Mouse (Mus musculus): ENCODE data around the gene Map4. TPM values are rescaled to one million over a fixed set of nuclear protein-coding genes. Genes with fewer than 3 reads are reported as not detected.
"Not testable (repeated sequence)": the region's sequence is repeated elsewhere in the genome, so short reads cannot be mapped to it uniquely, and the experiment has no call there.

Map4 gene
- total RNA-seq, 4 experiments from 2014 or later, result 75.9 to 139 (median 108) TPM

DNA sequence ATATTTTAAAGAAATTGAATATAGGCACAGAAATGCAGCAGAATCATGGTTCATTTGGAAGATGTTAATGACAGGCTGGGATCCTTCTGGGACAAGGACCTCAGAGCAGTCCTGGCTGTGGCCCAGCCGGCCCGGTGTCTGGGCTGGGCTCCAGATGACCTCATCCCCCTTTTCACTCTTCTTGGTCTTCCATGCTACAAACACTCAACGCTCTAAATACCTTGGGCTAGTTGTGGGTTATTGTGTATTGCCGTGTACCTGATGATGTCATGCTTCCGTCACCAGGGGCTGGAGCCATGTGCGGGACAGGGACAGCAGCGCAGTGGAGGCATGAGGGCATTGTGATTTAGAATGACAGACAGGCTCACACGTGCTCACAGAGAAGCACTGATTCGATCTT is 139.1 kb downstream of the Map4 start:
- DNase-seq, result peak; percentile 78

DNA sequence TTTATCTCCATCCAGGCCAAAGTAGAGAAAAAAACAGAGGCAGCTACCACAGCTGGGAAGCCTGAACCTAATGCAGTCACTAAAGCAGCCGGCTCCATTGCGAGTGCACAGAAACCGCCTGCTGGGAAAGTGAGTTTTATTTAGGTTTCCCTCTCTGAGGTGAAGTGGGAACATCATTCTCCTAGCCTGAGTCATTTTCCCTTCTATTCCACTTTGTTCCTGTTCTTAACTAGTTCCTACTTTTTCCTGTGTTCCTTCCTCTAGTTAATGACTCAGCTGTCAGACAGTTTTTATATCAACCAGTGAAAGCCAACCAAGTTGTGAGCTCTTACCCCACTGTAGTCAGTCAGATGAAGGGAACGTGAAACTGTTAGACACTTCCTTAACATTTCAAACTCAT is 139.8 kb downstream of the Map4 start:
- DNase-seq, result no peak

DNA sequence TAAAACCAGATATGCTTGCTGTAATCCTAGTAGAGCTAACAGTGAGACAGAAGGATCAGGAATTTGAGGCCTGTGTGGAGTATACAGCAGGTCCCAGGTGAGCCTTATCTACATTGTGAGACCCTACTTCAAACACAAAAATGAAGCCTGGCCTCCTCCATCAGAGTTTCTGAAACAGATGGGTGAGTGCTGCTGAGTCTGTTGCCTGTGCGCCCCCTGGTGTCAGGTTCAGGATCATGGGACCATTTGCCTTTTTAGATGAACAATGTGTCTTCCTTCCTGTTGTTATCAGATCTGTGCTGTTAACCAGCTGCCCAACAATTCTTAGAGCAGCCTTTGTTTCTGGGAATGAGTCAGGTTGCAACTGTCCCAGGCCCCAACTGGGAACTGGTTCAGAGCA is 140.6 kb downstream of the Map4 start:
- DNase-seq, result peak; percentile 66

DNA sequence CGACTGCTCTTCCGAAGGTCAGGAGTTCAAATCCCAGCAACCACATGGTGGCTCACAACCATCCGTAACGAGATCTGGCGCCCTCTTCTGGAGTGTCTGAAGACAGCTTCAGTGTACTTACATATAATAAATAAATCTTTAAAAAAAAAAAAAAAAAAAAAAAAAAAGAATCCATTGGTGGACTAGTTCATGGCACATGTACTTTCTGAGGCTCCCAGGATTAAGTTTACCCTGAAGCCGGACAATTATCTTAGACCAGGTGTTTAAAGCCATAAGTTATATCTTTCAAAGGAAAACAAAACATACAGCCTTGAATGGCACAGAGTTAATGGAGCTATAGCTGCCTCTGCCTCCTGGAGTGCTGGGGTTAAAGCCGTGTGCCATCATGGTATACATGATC is 145.2 kb downstream of the Map4 start:
- DNase-seq, result not testable (repeated sequence)

DNA sequence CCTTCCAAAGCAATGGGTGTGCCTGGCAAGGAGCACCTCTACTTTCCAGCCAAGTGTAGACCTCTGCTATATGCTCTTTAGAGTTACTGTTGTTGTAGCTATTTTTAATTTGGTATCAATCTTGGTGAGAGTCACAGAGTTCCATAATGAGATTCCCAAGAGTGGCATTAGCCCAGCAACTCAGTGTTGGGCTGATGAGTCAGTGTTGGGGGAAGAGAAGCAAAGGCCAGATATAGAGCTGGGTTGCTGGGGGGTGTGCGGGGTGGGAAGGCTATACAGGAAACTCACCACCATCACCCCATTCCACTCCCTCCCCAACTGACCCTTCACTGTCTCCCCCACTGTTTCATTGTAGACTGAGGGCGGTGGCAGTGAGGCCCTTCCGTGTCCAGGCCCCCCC is 149.8 kb downstream of the Map4 start:
- DNase-seq, result no peak

GRCm38 (mm10) chr9:110084201-110084964 is 153.1 kb downstream of the Map4 start:
- no peak for DNase-seq

DNA sequence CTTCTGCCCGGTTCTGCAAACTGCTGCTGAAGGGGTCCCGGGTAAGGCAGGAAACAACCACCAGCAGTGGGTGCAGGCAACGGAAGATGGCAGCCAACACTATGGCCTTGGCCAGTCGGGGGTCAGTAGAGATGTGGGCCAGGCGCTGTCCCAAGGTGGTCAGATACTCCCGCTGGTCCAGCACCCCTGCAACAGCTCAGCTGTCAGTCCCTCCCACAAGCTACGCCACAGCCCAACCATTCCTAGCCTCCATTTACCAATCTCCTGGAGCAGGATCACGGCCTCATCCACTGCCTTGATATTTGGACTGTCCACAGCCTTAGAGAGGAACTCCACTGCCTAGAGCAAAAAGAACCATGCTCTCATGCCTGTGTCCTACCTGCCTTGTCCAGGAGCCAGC is 154.4 kb downstream of the Map4 start:
- no peak for DNase-seq

GRCm38 (mm10) chr9:110093303-110093702 is 162.0 kb downstream of the Map4 start:
- no peak for DNase-seq

DNA sequence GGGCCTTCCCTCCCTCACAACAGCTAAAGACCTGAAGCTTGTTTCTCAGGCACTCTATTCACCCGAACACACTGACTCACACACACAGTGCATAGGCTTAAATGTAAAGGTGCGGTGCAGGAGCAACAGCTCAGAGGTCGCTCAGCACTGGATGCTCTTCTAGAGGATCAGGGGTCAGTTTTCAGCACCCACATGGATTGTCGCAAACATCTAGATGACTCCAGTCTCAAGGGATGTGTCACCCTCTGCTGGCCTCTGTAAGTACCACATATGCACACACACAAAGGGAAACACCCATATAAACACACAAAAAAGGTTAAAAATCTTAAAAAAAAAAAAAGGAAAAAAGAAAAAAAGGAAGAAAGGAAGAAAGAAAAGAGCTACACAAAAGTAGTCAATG is 163.5 kb downstream of the Map4 start:
- DNase-seq, result no peak

- no peak for DNase-seq
Observed at GRCm38 (mm10) chr9:110097791-110098190, 166.5 kb downstream of the Map4 start.

- peak; percentile 89 for DNase-seq
Observed at GRCm38 (mm10) chr9:110100627-110101600, 169.7 kb downstream of the Map4 start.

- no peak for DNase-seq
Observed at GRCm38 (mm10) chr9:110116353-110116976, 185.2 kb downstream of the Map4 start.

DNA sequence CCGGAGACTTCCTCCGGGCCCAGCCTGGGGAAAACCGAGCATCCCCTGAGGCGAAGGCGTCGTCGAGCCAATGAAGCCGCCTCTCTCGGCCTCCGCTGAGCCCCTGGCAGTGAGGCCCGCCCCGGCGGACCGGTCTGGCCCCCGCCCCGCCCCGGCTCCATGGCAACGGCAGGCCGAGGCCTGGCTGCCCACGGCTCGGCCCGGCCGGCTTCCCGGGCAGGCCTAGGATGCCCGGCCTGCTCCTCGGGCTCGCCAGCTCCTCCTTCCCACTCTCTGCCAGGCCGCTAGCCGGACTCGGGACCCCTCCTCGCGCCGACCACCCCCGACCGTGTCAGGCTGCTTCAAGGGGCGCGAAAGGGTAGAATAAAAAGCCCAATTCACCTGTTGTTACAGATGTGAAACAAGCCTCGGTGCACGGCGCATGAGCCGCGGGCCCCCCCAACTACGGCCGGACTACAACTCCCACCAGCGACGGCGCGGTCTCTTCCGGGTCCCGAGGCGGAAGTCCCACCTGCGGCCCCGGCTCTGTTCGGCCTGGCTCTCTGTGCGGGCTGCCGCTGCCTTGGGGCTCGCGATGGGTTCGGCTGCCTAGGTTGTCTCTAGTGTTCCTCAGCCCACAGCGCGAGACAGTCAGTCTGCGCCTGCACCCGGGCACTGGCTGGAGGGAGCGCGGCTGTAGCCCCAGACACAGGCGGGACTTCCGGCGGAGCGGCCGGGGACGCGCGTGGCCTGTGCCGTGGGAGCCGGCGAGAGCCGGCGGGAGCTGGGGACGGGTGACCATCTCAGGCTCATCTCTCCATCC is 185.9 kb downstream of the Map4 start, which contains the start of gene Smarcc1:
Gene Smarcc1, plus strand, starts transcription at position 732 of the 802 bp plus-strand sequence.
- peak; percentile 82 for DNase-seq

GRCm38 (mm10) chr9:110117779-110118139 is 186.5 kb downstream of the Map4 start, which contains the start of gene Dhx30:
Gene Dhx30 (minus strand): TSS chr9:110117830.
- no peak for DNase-seq

DNA sequence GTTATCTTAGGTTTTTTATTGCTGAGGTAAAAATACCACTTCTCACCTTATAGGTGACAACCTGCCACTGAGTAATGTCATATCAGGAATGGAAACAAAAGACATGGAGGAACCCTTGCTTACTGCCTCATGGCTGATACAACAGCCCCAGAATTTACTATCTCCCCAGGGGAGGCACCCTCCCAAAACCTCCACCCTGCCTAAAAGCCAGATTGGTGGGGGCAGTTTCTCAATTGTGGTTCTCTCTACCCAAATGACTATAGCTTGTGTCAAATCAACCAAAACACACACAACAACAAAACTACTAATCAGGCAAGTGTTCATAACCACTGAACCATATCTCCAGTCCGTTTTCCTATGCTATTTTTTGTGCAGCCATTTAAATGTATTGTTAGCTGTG is 187.0 kb downstream of the Map4 start:
- DNase-seq, result no peak

DNA sequence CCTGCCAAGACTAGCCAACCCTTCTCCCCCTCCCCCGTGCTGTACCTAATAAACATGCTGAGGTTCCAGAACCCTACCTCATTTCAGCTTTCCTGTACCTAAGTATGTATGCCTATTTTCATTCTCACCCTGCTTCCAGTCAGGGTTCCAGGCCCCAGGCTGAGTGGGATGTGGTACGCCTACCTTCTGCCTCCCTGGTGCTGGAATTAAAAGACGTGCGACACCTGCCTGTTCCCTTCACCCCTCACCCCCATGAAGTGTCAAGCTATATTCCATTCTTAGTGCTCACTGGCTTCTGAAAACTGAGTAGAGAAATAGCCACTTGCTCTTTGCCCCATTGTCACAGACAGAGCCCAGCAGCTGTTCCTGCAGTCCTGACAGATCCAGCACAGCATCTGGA is 190.2 kb downstream of the Map4 start:
- no peak for DNase-seq

GRCm38 (mm10) chr9:110123322-110123721 is 192.1 kb downstream of the Map4 start:
- no peak for DNase-seq

GRCm38 (mm10) chr9:110124008-110124540 is 192.8 kb downstream of the Map4 start:
- not testable (repeated sequence) for DNase-seq

GRCm38 (mm10) chr9:110130896-110131524 is 199.8 kb downstream of the Map4 start:
- no peak for DNase-seq

GRCm38 (mm10) chr9:110131525-110132197 is 200.4 kb downstream of the Map4 start:
- DNase-seq, result peak; percentile 99

- DNase-seq, result no peak
Observed at GRCm38 (mm10) chr9:110132201-110132605, 200.9 kb downstream of the Map4 start.
